Mouse (Mus musculus) embryonic fibroblast, embryonic 13.5 days (primary cell): ENCODE measurements around the gene Eif3a.

Source experiments
- CTCF ChIP-seq: IDR thresholded peaks from 2 replicates; pipeline ENCODE4 v1.5.1; 2011; ENCODE audit warnings: mild to moderate bottlenecking, control low read depth, low read length, moderate library complexity, borderline replicate concordance; ENCODE audit not compliant: insufficient read depth
- POLR2A ChIP-seq: IDR thresholded peaks from 2 replicates; pipeline ENCODE4 v1.6.1; 2011; ENCODE audit warnings: low read depth, mild to moderate bottlenecking, control low read depth, low read length, moderate library complexity

DNA sequence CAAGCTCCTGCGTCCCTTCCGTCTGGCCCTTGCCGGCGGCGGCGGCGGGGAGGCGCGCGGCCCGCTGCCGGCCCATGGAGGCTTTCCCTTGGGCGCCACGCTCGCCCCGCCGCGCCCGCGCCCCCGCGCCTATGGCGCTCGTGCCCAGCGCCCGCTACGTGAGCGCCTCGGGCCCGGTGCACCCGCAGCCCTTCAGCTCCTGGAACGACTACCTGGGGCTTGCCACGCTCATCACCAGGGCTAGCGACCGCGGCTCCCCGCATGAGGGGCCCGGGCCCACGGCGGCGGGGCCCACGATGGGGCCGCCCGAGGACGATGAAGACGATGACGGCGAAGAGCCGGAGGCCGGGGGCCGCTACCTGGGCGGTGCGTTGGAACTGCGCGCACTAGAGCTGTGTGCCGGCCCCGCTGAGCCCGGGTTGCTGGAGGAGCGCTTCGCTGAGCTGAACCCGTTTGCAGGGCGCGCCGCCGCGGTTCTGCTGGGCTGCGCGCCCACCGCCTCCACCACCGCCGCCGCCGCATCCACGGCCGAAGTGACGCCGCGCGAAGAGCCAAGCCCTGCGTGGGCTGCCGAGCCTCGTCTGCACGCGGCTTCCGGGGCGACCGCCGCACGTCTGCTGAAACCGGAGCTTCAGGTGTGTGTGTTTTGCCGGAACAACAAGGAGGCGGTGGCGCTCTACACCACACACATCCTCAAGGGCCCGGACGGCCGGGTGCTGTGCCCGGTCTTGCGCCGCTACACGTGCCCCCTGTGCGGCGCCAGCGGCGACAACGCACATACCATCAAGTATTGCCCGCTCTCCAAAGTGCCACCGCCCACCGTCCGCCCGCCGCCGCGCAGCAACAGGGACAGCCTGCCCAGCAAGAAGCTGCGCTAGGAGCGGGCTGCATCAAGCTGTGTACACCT, 34.0 kb downstream of the Eif3a start:
- no peak for TF ChIP-seq CTCF
- TF ChIP-seq POLR2A = no peak; the same call in 1 of the 2 replicates
